Mouse (Mus musculus) heart, adult 18-20 months (tissue): ENCODE results near the gene Fstl4. TPM values are rescaled to one million over a fixed set of nuclear protein-coding genes. Genes with fewer than 3 reads are reported as not detected.
A peak's percentile ranks its signal among the peaks of the same experiment; 100 is the strongest.

Source experiments
- DNase-seq, 2 experiments: peaks; one replicate each; pipeline ENCODE4 v3.0.0; 2021 to 2022; ENCODE audit warnings: mixed read lengths in 1 of 2
- long read RNA-seq, 2 experiments: library from polyadenylated mRNA; stranded (forward); transcript quantifications; one replicate each; pipeline ENCODE4 v2.0.0; 2021
- total RNA-seq, 2 experiments: library from RNA; stranded (reverse); gene quantifications; 2 replicates each; pipeline ENCODE4 v1.2.3; 2021

Gene Fstl4
- total RNA-seq, result 1 to 10 TPM; 2.8 to 5.6 TPM
- long read RNA-seq, experiment 1, partial matches to known transcripts, result 0 of 1 reads
- long read RNA-seq, experiment 1, other reads (novel, unspliced or antisense), result 1 of 1 reads
- long read RNA-seq, experiment 2, full-length matches to known transcripts, result 1 of 3 reads
- long read RNA-seq, experiment 2, partial matches to known transcripts, result 0 of 3 reads
- long read RNA-seq, experiment 2, other reads (novel, unspliced or antisense), result 2 of 3 reads

- peak; percentile 27 to 32 for DNase-seq
These were observed at the start of gene Fstl4 for GRCm38 (mm10) chr11:52764461-52764893. TSS of gene Fstl4 (plus strand) at chr11:52764634.

GRCm38 (mm10) chr11:52718570-52718969, 45.9 kb upstream of the Fstl4 start:
- DNase-seq, result no peak

- DNase-seq, result no peak
These were observed 43.3 kb upstream of the Fstl4 start for GRCm38 (mm10) chr11:52721087-52721486.

- DNase-seq, result no peak
These were observed 41.7 kb upstream of the Fstl4 start for GRCm38 (mm10) chr11:52722706-52723105.

GRCm38 (mm10) chr11:52726001-52726400, 38.4 kb upstream of the Fstl4 start:
- DNase-seq, result no peak

- peak in 1 of 2 experiments; percentile 4 for DNase-seq
These were observed 36.0 kb upstream of the Fstl4 start for GRCm38 (mm10) chr11:52728479-52728878.

GRCm38 (mm10) chr11:52729890-52730289, 34.5 kb upstream of the Fstl4 start:
- DNase-seq, result no peak

- DNase-seq, result no peak
These were observed 32.5 kb upstream of the Fstl4 start for GRCm38 (mm10) chr11:52731979-52732378.

- DNase-seq, result no peak
These were observed 29.8 kb upstream of the Fstl4 start for GRCm38 (mm10) chr11:52734493-52735195.

- no peak for DNase-seq
These were observed 25.2 kb upstream of the Fstl4 start for GRCm38 (mm10) chr11:52739187-52739586.

GRCm38 (mm10) chr11:52740466-52740865, 24.0 kb upstream of the Fstl4 start:
- peak; percentile 4 to 20 for DNase-seq

GRCm38 (mm10) chr11:52743956-52744355, 20.5 kb upstream of the Fstl4 start:
- no peak for DNase-seq

GRCm38 (mm10) chr11:52744593-52745450, 19.6 kb upstream of the Fstl4 start:
- peak; percentile 29 to 36 for DNase-seq

- no peak for DNase-seq
These were observed 17.2 kb upstream of the Fstl4 start for GRCm38 (mm10) chr11:52747206-52747605.

GRCm38 (mm10) chr11:52747766-52748456, 16.5 kb upstream of the Fstl4 start:
- DNase-seq, result no peak

- DNase-seq, result no peak
These were observed 14.4 kb upstream of the Fstl4 start for GRCm38 (mm10) chr11:52749988-52750387.

- DNase-seq, result no peak
These were observed 11.9 kb upstream of the Fstl4 start for GRCm38 (mm10) chr11:52752524-52752923.

- DNase-seq, result no peak
These were observed 11.2 kb upstream of the Fstl4 start for GRCm38 (mm10) chr11:52753261-52753660.

GRCm38 (mm10) chr11:52761800-52762199, 2.6 kb upstream of the Fstl4 start:
- no peak for DNase-seq

GRCm38 (mm10) chr11:52764894-52765677, 652 bp downstream of the Fstl4 start:
- peak in 1 of 2 experiments; percentile 17 for DNase-seq

- DNase-seq, result peak; percentile 15 to 54
These were observed 1.3 kb downstream of the Fstl4 start for GRCm38 (mm10) chr11:52765678-52766254.
